In the genomic region with DNA sequence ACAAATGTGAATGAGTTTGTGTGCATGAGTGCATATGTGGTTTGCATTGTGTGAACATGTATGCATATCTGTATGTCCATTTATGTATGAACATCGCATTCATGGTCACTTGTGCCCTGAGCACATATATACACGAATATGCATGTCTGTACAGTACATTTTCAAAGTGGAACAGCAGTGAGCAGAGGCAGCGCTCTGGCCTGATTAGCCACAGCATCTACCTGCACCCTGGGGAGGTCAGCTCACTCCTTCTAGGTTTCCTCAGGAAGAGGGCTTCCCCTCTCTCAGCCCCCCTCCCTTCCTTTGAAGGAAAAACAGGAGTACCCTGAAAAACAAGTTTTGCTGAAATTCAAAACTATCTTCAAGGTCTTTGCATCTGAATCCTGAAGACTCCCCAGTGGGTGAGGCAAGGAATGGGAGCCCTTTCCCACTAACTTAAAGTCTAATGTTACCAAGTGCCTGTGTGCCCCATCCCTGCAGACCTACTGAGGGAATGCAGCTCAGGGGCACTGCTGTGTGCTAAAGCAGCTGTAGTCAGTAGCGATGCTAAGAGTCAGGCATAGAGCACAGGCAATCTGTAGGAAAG, we compare ENCODE assay signal across 8 mouse cellular contexts. TPM values are rescaled to one million over a fixed set of nuclear protein-coding genes. Genes with fewer than 3 reads are reported as not detected.
DNase-seq lines count a peak whose midpoint lies in the region; ATAC-seq and TF ChIP-seq lines count a peak whose summit lies in the region.
"Had no signal": no experiment of that assay in that cellular context is flagged by ENCODE, and none has a peak within 500 bp of the region (broad histone marks: within the 10 kb centered on the region; RNA-seq: fewer than 3 reads in every experiment).

No protein-coding gene starts in this region.

- H3K4me2 ChIP-seq in heart, postnatal 0 days (ENCODE audit: low read depth, low read length) = peak overlapping the region; percentile 68; the same call in 1 of the 2 replicates
- H3K4me2 ChIP-seq in midbrain, embryonic 13.5 days (replicated peaks) = no peak overlapping the region; the same call in 1 of the 2 replicates
- no peak overlapping the region for H3K4me2 ChIP-seq in midbrain, embryonic 15.5 days
- peak overlapping the region; percentile 95 for H3K4me2 ChIP-seq in forebrain, embryonic 13.5 days
- H3K4me2 ChIP-seq in myocyte (ENCODE audit: low read depth) = peak overlapping the region; percentile 63

- DNase-seq in heart, postnatal 0 days (ENCODE audit: low spot score) = no peak
- no peak for DNase-seq in heart, postnatal 36 days
- DNase-seq in ovary, postnatal 10 days (ENCODE audit: low spot score) = no peak
- DNase-seq: lung, postnatal 4 days had no signal

- H3K9ac ChIP-seq in heart, postnatal 0 days (replicated peaks; ENCODE audit: low read depth, low read length) = no peak overlapping the region
- 0 out of 2 replicates have a peak overlapping the region, but pooled peaks have one; percentile 11 for H3K9ac ChIP-seq in midbrain, embryonic 13.5 days (replicated peaks)
- no peak overlapping the region for H3K9ac ChIP-seq in midbrain, embryonic 15.5 days
- H3K9ac ChIP-seq in forebrain, embryonic 13.5 days = no peak overlapping the region

- TF ChIP-seq CTCF in heart, postnatal 0 days (IDR thresholded peaks at IDR 0.05; ENCODE audit: low read depth) = no peak

- no peak overlapping the region for H3ac ChIP-seq in myocyte (ENCODE audit: control insufficient read depth, insufficient read length)

- peaks cover 32% of the 10 kb centered on the region; the same call in 1 of the 2 replicates for H3K27me3 ChIP-seq in heart, postnatal 0 days (ENCODE audit: control insufficient read depth, insufficient read depth, low read length)
- peaks cover 30% of the 10 kb centered on the region for H3K27me3 ChIP-seq in midbrain, embryonic 13.5 days
- peaks cover 22% of the 10 kb centered on the region for H3K27me3 ChIP-seq in midbrain, embryonic 15.5 days (replicated peaks)
- H3K27me3 ChIP-seq in forebrain, embryonic 13.5 days = peaks cover 8% of the 10 kb centered on the region; the same call in 1 of the 2 replicates
- no peaks in the 10 kb centered on the region for H3K27me3 ChIP-seq in myocyte (ENCODE audit: control insufficient read depth, insufficient read depth, insufficient read length)

- ATAC-seq in heart, postnatal 0 days (ENCODE audit: insufficient read depth, low read depth) = no peak
- ATAC-seq in midbrain, embryonic 13.5 days = no peak
- no peak for ATAC-seq in midbrain, embryonic 15.5 days (replicated peaks)
- ATAC-seq in forebrain, embryonic 13.5 days = no peak

- WGBS in heart, postnatal 0 days = 67% methylated on average over 4 of the region's 4 CpGs
- WGBS in midbrain, embryonic 13.5 days = 48% methylated on average over 4 of the region's 4 CpGs
- 56% methylated on average over 4 of the region's 4 CpGs for WGBS in midbrain, embryonic 15.5 days
- WGBS in forebrain, embryonic 13.5 days = 49% methylated on average over 4 of the region's 4 CpGs

- intact Hi-C loops in heart, postnatal 36 days (cut with DNase I) = no loop called here

- TF ChIP-seq EP300 in heart, postnatal 0 days (IDR thresholded peaks at IDR 0.05; ENCODE audit: low read depth) = no peak

- no peaks in the 10 kb centered on the region for H3K36me3 ChIP-seq in heart, postnatal 0 days (replicated peaks; ENCODE audit: control insufficient read depth, insufficient read depth, low read length)
- no peaks in the 10 kb centered on the region for H3K36me3 ChIP-seq in midbrain, embryonic 13.5 days
- H3K36me3 ChIP-seq in midbrain, embryonic 15.5 days (replicated peaks) = no peaks in the 10 kb centered on the region
- H3K36me3 ChIP-seq in forebrain, embryonic 13.5 days (ENCODE audit: poor library complexity, severe bottlenecking) = no peaks in the 10 kb centered on the region
- peaks cover 20% of the 10 kb centered on the region for H3K36me3 ChIP-seq in myocyte (ENCODE audit: control insufficient read depth, insufficient read depth)

- peaks cover 78% of the 10 kb centered on the region for H3K79me2 ChIP-seq in myocyte (ENCODE audit: control insufficient read depth, insufficient read depth)

- H3K4me1 ChIP-seq in heart, postnatal 0 days (ENCODE audit: control insufficient read depth, insufficient read depth) = peaks cover 28% of the 10 kb centered on the region
- H3K4me1 ChIP-seq in midbrain, embryonic 13.5 days (replicated peaks) = peaks cover 34% of the 10 kb centered on the region
- H3K4me1 ChIP-seq in midbrain, embryonic 15.5 days = peaks cover 23% of the 10 kb centered on the region
- H3K4me1 ChIP-seq in forebrain, embryonic 13.5 days = peaks cover 39% of the 10 kb centered on the region

- no peak overlapping the region for H3K27ac ChIP-seq in heart, postnatal 0 days (ENCODE audit: low read depth)
- no peak overlapping the region for H3K27ac ChIP-seq in midbrain, embryonic 13.5 days
- no peak overlapping the region for H3K27ac ChIP-seq in midbrain, embryonic 15.5 days
- H3K27ac ChIP-seq in forebrain, embryonic 13.5 days = no peak overlapping the region

- no peak overlapping the region for H3K4me3 ChIP-seq in heart, postnatal 0 days (ENCODE audit: low read depth, low read length)
- no peak overlapping the region for H3K4me3 ChIP-seq in midbrain, embryonic 13.5 days (replicated peaks)
- no peak overlapping the region for H3K4me3 ChIP-seq in midbrain, embryonic 15.5 days
- no peak overlapping the region for H3K4me3 ChIP-seq in forebrain, embryonic 13.5 days
- H3K4me3 ChIP-seq in myocyte = peak overlapping the region; percentile 96

- no peaks in the 10 kb centered on the region for H3K9me3 ChIP-seq in heart, postnatal 0 days (replicated peaks; ENCODE audit: control insufficient read depth, low read length)
- H3K9me3 ChIP-seq in midbrain, embryonic 13.5 days = no peaks in the 10 kb centered on the region
- H3K9me3 ChIP-seq in midbrain, embryonic 15.5 days = no peaks in the 10 kb centered on the region
- H3K9me3 ChIP-seq in forebrain, embryonic 13.5 days (replicated peaks) = no peaks in the 10 kb centered on the region

- no peak for TF ChIP-seq POLR2A in myocyte (IDR thresholded peaks at IDR 0.05; ENCODE audit: insufficient read length, low read depth)

TF ChIP-seq in myocyte, 11 proteins besides CTCF, POLR2A, EP300 and RAD21:
- TF ChIP-seq TCF3 (IDR thresholded peaks at IDR 0.05; ENCODE audit: insufficient read length, low read depth) = no peak
- no peak for TF ChIP-seq E2F4 (IDR thresholded peaks at IDR 0.05; ENCODE audit: insufficient read depth)
- TF ChIP-seq USF1 (IDR thresholded peaks at IDR 0.05; ENCODE audit: low read depth) = no peak
- no peak for TF ChIP-seq TCF12 (IDR thresholded peaks at IDR 0.05; ENCODE audit: insufficient read depth, poor library complexity, severe bottlenecking)
- TF ChIP-seq REST (IDR thresholded peaks at IDR 0.05; ENCODE audit: insufficient read depth, insufficient read length) = no peak
- TF ChIP-seq POLR2AphosphoS2 (IDR thresholded peaks at IDR 0.05; ENCODE audit: insufficient read length, low read depth) = no peak

RNA-seq across cellular contexts. Expression of a gene that starts 2.9 kb away (rescaled TPM):
- total RNA-seq in heart, postnatal 0 days (2014; rRNA removed; ENCODE audit: low replicate concordance) = 130 and 133 TPM in 2 replicates
- polyA plus RNA-seq in heart, postnatal 0 days (2015; fragmentation: Nextera tagmentation; extraction: Ambion mirVana) = 40.6 and 47.3 TPM in 2 replicates
- 10 to 100 TPM; 11.4 to 12.0 TPM for total RNA-seq in heart, postnatal 36 days (2021)
- polyA plus RNA-seq in midbrain, embryonic 13.5 days (2015; fragmentation: Nextera tagmentation; extraction: Ambion mirVana) = 32.8 and 39.6 TPM in 2 replicates
- 33.6 and 35.8 TPM in 2 replicates for polyA plus RNA-seq in midbrain, embryonic 15.5 days (2015; fragmentation: Nextera tagmentation; extraction: Ambion mirVana)
- 35.5 and 38.9 TPM in 2 replicates for polyA plus RNA-seq in forebrain, embryonic 13.5 days (2015; fragmentation: Nextera tagmentation; extraction: Ambion mirVana)
- 402 TPM for polyA plus RNA-seq in myocyte (2012; fragmentation: generic; extraction: Trizol)

Comparison
In these comparisons a context has a peak if more than half of its experiments do, and no peak if none do; other contexts are left out.
1. H3K4me2 ChIP-seq: peak in heart, postnatal 0 days (single experiment), forebrain, embryonic 13.5 days (single experiment) and myocyte (single experiment); none in midbrain, embryonic 13.5 days (single experiment) and midbrain, embryonic 15.5 days (single experiment).